Mouse (Mus musculus) adrenal gland, adult 8-10 months (tissue): Measurements from ENCODE around the gene Tle2. TPM values are rescaled to one million over a fixed set of nuclear protein-coding genes. Genes with fewer than 3 reads are reported as not detected.
A peak's percentile ranks its signal among the peaks of the same experiment; 100 is the strongest.

ENCODE experiments used
- DNase-seq: peaks from one replicate; pipeline ENCODE4 v3.0.0; 2022
- total RNA-seq, 4 experiments: library from RNA; stranded (reverse); gene quantifications; 2 replicates each; pipeline ENCODE4 v1.2.4; 2022

Gene Tle2
- total RNA-seq, 4 experiments from 2014 or later = 50.6 to 211 (median 117) TPM

DNA sequence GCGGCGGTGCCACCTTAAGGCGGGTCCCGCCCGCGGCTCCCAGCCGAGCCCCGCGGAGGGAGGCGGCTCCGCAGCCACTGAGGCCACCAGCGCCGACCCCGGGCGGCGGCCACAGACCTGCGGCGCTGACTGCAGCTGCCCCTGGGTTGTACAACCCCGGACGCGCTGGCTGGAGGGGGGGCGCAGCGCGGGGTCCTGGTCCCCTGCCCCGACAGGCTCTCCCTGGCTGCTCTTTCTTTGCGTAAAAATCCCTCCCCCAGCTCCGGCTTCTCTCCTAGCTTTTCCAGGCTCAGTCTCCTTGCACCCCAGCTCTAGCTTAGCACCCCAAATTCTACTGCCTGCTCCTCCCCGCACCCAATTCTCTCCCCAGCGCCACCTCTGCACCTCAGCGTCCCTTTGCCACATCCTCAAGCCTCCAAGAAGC lies 859 bp downstream of the Tle2 start:
- peak; percentile 36 for DNase-seq

- peak; percentile 40 for DNase-seq
Observed at GRCm38 (mm10) chr10:81575695-81576094, 1.3 kb downstream of the Tle2 start.

- no peak for DNase-seq
Observed at GRCm38 (mm10) chr10:81579967-81580366, 5.6 kb downstream of the Tle2 start.

DNA sequence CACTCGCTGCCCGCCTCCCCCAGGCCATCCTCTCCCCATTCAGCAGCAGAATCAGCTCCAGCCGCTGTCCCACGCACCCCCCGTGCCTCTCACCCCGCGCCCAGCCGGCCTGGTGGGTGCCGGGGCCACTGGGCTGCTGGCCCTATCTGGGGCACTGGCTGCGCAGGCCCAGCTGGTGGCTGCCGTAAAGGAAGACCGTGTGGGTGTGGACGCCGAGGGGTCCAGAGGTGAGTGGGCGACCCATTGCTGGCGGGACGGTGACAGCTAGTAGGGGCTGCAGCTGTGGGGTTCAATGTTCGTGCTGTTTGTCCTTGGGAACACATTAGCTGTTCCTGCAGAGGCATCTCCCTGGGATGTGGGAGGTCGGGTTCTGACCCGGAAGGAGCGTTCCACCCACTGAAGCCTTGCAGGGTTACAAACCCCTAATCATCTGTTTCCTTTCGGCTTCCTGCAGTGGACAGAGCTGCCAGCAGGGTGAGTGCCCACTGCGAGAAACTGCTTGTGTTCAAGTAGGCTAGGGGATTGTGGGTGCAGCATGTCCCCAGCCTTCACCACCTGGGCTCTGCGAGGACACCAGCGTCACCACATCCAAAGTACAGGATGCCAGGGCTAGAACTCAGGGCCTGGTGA lies 6.2 kb downstream of the Tle2 start:
- DNase-seq = no peak

GRCm38 (mm10) chr10:81583347-81583746 lies 9.0 kb downstream of the Tle2 start:
- DNase-seq = no peak

DNA sequence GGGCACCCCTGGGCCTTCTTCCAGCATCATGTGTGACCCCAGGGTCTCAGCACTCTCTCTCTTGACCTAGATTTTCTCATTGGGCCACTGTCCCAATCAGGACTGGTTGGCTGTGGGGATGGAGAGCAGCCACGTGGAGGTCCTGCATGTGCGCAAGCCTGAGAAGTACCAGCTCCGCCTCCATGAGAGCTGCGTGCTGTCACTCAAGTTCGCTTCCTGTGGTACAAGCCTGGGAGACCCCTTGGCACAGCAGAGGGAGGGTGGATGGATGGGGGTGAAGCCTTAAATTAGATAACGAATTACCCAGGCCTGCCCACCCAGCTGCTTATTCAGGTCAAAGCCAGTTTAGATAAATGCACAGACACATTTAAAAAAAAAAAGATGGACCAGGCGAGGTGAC lies 14.4 kb downstream of the Tle2 start:
- no peak for DNase-seq

- DNase-seq = no peak
Observed at GRCm38 (mm10) chr10:81591846-81592245, 17.5 kb downstream of the Tle2 start.

- DNase-seq = no peak
Observed at GRCm38 (mm10) chr10:81592631-81593030, 18.3 kb downstream of the Tle2 start.

DNA sequence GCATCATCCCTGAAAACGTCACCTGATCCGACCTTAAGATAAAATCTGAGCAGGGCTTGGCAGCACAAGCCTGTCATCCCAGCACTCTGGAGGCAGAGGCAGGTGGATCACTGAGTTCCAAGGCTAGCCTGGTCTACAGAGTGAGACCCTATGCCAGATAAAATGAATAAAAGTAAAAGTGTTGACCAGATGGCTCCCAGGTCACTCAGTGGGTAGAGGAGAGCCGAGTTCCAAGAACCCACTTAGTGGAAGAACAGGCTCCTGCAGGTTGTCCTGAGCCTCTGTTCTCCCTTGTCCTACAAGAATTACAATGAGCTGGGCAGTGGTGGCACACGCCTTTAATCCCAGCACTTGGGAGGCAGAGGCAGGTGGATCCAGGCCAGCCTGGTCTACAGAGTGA lies 18.9 kb downstream of the Tle2 start:
- no peak for DNase-seq

GRCm38 (mm10) chr10:81593935-81594334 lies 19.6 kb downstream of the Tle2 start:
- no peak for DNase-seq

- no peak for DNase-seq
Observed at GRCm38 (mm10) chr10:81595599-81595998, 21.2 kb downstream of the Tle2 start.

GRCm38 (mm10) chr10:81596611-81597010 lies 22.2 kb downstream of the Tle2 start:
- no peak for DNase-seq

DNA sequence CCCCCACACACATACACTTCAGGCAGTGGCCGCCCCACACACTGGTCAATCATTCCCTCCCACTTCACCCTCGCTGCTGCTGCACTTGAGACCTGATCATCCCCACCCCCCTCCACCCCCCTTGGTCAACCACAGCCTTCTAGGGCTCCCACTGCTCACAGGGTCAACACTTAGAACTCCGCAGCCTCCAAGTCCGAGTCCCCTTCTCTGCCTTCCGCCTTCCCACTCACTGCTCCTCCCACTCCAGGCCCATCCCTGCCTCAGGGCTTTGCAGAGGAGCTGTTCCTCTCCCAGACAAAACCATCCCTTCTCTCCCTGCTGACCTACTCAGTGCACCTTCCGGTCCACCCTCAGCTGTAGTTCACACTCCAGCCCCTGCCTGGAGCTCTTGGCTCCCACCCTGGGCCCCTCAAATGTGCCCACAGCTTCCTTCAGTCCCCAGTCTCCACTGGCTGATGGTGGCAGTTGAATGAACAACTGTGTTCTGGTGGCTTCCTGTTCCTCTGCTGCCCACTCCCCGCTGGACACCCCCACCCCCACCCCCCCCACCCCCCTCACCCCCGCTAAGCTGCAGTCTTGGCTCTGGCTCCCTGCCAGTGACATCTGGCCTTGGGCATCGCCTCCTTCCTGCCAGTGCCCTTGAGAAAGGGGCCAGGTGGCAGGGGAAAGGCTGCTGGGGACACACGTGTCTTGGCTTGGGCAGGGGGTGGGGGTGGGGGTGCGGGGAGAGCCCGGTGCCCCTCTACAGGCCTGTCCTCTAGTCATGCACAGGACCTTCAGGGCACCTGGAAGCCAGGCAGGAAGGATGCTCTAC lies 23.0 kb downstream of the Tle2 start:
- DNase-seq = no peak

- no peak for DNase-seq
Observed at GRCm38 (mm10) chr10:81598342-81598741, 24.0 kb downstream of the Tle2 start.

DNA sequence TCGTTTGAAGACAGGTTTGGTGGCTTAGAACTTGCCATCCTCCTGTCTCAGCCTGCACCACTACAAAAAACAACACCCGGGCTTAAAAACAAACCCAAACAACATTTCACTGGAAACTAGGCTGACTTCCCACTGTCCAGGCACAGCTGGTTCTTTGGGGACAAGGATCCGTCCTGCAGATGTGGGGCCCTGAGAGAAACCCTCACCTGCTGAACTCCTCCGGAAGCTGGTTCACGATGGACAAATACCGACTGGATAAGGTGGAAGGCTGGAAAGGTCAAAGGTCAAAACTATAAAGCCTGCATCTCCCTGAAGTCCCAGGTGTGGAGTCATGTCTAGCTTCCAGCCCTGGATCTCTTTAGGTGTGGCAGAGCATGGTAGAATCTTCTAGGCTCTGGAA lies 24.5 kb downstream of the Tle2 start:
- no peak for DNase-seq

DNA sequence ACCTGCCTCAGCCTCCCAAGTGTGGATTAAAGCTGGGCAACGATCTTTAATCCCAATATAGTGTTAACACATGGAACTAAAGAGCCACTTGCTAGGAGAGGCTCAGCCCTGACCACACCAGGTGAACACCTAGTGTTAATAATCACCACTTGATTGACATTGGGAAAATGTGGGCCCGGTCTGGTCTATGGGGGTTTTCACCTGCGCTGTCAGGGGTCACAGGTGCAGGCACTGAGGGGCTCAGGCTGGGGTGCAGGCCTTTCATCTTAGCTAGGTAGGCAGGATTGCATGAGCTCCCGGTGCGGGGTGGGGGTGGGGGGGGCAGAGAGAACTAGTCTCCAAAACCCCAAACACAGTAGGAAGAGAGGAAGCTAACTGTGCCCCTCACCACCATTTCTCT lies 25.3 kb downstream of the Tle2 start:
- no peak for DNase-seq

GRCm38 (mm10) chr10:81600096-81600495 lies 25.7 kb downstream of the Tle2 start:
- DNase-seq = no peak

DNA sequence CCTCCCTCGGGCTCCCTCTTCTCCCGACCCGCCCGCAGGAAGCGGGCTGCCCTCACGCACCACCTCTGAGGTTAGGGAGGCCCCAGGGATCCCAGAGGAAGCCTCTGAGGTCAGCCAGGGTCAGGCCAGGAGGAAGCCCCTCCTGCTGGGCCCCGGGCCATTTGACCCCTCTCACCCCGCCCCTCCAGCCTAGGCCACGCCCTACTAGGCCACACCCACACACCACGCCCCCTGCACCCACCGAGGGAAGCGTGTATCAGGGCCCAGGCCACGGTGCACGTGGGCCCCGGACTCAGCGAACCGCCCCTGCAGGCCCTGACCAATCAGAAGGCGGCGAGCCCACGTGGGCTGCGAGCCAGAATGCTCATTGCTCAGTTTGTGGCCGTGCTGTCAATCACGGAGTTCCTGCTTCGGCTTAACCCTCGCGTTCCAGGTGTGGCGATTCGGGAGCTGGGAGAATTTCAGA lies 26.4 kb downstream of the Tle2 start, which contains the start of gene Tle6:
Gene Tle6, minus strand, starts transcription at position 336 of the 466 bp plus-strand sequence.
- DNase-seq = peak; percentile 95

DNA sequence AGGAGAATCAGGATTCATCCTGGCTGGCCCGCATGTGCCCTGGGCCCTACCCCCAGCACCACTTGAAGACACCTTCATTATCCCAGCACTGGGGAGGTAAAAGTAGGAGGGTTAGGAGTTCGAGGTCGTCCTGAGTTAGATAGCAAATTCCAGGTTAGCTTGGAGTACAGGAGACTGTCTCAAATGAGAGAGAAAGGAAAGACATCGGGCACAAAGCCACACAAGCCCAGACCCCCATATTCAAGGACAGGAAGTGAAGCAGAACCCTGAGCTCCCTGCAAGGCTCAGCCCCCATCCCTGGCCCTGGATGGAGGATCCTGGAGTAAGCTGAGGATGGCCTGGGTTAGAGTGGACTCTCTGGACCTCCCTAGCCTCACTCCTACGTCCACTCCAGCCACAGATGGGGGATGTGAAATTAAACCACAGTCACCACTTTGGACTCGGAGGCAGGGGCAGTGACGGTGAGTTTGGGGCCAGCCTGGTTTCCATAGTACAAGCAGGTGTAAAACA lies 27.1 kb downstream of the Tle2 start:
- no peak for DNase-seq

DNA sequence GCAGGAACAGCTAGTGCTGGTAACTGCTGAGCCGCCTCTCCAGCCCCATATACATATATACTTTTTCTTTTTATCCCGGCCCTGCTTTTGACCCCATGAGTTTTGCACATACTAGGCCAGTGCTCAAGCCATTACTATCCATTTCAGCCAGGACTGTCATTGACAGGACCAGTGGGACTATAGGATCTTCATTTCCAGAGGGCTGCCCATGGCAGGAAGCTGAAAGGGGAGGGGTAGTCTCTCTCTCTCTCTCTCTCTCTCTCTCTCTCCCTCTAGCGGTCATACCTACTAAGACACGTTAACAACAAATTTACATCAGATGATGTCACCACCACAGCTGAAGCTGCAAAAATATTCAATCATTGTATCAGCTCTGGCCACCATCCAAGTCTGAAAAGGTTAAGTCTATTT lies 28.4 kb downstream of the Tle2 start:
- DNase-seq = no peak

DNA sequence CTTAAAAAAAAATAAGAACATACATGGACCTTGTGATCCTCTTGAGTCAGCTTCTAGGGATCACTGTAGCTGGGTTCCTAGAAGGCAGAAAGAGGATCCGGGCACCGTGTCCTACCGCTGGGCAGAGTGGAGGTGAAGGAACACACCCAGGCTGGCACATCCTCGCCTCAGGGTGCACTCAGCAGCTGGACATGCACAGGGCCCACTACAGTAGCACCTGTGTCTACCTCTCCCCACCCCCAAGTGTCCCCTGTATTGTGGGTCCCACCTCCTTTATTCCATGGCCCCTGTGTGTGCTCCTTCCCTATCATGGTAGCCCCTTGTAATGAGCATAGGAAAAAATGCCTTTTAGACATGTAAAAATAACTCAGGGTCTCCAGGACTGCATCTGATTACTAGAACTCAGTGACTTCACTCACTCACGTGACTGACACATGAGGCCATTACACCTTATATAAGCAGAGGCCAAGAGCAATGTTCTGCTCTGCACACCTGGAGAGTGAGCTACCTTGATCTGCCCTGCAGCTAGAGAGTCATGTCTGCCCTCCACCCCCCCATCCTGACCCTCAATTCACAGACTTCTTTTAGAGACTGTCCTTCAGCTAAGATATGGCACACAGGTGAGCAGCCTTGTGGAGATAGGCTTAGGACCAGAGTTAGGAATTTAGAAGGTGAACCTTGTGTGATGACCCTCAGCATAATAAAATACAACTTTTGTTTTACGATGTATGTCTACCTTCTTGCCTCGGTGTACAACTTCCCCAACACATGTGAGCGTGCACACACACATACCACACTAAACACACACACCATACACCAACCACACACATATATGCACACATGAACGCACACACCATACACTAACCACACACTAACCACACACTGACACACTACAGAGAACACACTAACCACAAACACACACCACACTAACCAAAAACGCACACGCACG lies 29.9 kb downstream of the Tle2 start:
- DNase-seq = no peak

DNA sequence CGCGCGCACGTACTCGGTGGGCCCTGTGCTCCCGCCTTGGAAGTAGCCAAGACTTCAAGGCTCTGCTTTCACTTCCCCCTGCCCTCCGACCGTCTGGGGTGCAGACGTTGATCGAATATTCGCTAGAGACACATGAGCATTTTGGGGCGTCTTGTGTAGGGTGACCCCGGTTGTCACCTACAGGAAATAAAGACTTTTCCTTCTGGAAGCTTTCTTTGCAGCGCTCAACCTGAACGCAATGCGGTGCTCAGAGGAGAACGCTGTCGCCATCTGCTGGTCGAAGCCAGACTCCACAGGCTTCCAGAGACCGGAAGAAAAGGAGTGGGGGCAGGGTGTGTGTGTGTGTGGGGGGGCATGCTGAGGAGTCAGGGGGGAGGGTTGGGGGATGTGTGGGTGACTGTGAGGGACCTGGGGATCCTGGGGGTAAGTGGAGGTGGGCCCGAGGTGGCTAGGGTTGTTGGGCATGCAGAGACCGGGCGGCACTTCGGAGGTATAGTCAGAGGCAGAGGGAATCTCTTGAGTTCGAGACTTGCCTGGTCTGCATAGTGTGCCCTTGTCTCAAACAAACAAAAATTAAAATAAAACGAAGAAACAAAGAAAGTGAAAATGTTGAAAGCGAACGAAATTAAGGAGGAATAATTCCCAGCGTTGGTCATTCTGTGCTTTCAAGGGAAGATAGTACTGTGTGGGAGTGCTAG lies 30.8 kb downstream of the Tle2 start:
- DNase-seq = peak; percentile 78
